Mouse (Mus musculus) embryonic facial prominence, embryonic 15.5 days (tissue): ENCODE data around the gene Mical3. TPM values are rescaled to one million over a fixed set of nuclear protein-coding genes. Genes with fewer than 3 reads are reported as not detected.
"Not testable (repeated sequence)": the region's sequence is repeated elsewhere in the genome, so short reads cannot be mapped to it uniquely, and the experiment has no call there.

Source experiments
- ATAC-seq: fragments of 200-750 bp; cut with Nextera tagmentation; 2 replicates; pipeline ENCODE4 v1.8.0; 2017; ENCODE audit warnings: low read depth, moderate TSS enrichment; ENCODE audit not compliant: insufficient number of reproducible peaks, low FRiP score, low TSS enrichment
- H3K27ac ChIP-seq: fragments of 300-500 bp; sonication (generic); replicated peaks from 2 replicates; pipeline ENCODE4 v1.5.1; 2015; ENCODE audit warnings: mild to moderate bottlenecking, inconsistent platforms
- H3K27me3 ChIP-seq: fragments of 300-500 bp; sonication (generic); 2 replicates; pipeline ENCODE4 v1.6.1; 2015; ENCODE audit warnings: inconsistent platforms
- H3K36me3 ChIP-seq: fragments of 300-500 bp; sonication (generic); 2 replicates; pipeline ENCODE4 v1.6.1; 2015; ENCODE audit warnings: mild to moderate bottlenecking, inconsistent platforms
- H3K4me1 ChIP-seq: fragments of 300-500 bp; sonication (generic); 2 replicates; pipeline ENCODE4 v1.6.1; 2015; ENCODE audit warnings: inconsistent platforms
- H3K4me2 ChIP-seq: fragments of 300-500 bp; sonication (generic); replicated peaks from 2 replicates; pipeline ENCODE4 v1.6.1; 2015; ENCODE audit warnings: mild to moderate bottlenecking, inconsistent platforms
- H3K4me3 ChIP-seq: fragments of 300-500 bp; sonication (generic); replicated peaks from 2 replicates; pipeline ENCODE4 v1.5.1; 2015; ENCODE audit warnings: mild to moderate bottlenecking, inconsistent platforms
- H3K9ac ChIP-seq: fragments of 300-500 bp; sonication (generic); 2 replicates; pipeline ENCODE4 v1.6.1; 2015; ENCODE audit warnings: inconsistent platforms
- H3K9me3 ChIP-seq: fragments of 300-500 bp; sonication (generic); replicated peaks from 2 replicates; pipeline ENCODE4 v1.6.1; 2016; ENCODE audit warnings: inconsistent platforms
- WGBS: fragments of 180-500 bp; shearing (Covaris S2); methylation state at CpG from one replicate; pipeline ENCODE4 v1.1.7; 2015; 5-methylcytosine and 5-hydroxymethylcytosine counted together
- polyA plus RNA-seq: library from polyadenylated mRNA; unstranded; fragments of >200 nt; fragmentation: Nextera tagmentation; extraction: Ambion mirVana; gene quantifications from 2 replicates; pipeline ENCODE4 v1.2.1, GENCODE M21; 2015

The Mical3 gene
- polyA plus RNA-seq, 1 experiment from 2014 or later = 11.5 TPM

GRCm38 (mm10) chr6:120912931-120913330 is 217.9 kb downstream of the Mical3 start:
- peaks cover 23% of the 10 kb centered on the region for H3K4me1 ChIP-seq
- no peaks in the 10 kb centered on the region for H3K36me3 ChIP-seq
- H3K27ac ChIP-seq = no peak overlapping the region
- no peaks in the 10 kb centered on the region for H3K9me3 ChIP-seq
- no peak overlapping the region for H3K4me3 ChIP-seq
- 48% methylated on average over 2 of the region's 2 CpGs for WGBS
- no peak overlapping the region for H3K4me2 ChIP-seq
- no peaks in the 10 kb centered on the region; the same call in 1 of the 2 replicates for H3K27me3 ChIP-seq
- H3K9ac ChIP-seq = no peak overlapping the region
- no peak for ATAC-seq

- WGBS = 66% methylated on average over 13 of the region's 13 CpGs
- Histone ChIP-seq H3K36me3 (no peaks in the 10 kb centered on the region), H3K4me1 (peaks cover 19% of the 10 kb centered on the region), H3K9ac (no peak overlapping the region), H3K4me2 (no peak overlapping the region), H3K4me3 (no peak overlapping the region), H3K27ac (no peak overlapping the region), H3K27me3 (no peaks in the 10 kb centered on the region; the same call in 1 of the 2 replicates), H3K9me3 (no peaks in the 10 kb centered on the region)
- no peak for ATAC-seq
Observed at GRCm38 (mm10) chr6:120911213-120912007, 219.4 kb downstream of the Mical3 start.

- no peaks in the 10 kb centered on the region for H3K27me3 ChIP-seq
- H3K36me3 ChIP-seq = no peaks in the 10 kb centered on the region
- 89% methylated on average over 3 of the region's 3 CpGs for WGBS
- H3K27ac ChIP-seq = no peak overlapping the region
- H3K4me1 ChIP-seq = peaks cover 7% of the 10 kb centered on the region; the same call in 1 of the 2 replicates
- no peak overlapping the region for H3K4me3 ChIP-seq
- no peak overlapping the region for H3K9ac ChIP-seq
- H3K4me2 ChIP-seq = no peak overlapping the region
- no peak for ATAC-seq
- H3K9me3 ChIP-seq = no peaks in the 10 kb centered on the region
Observed at GRCm38 (mm10) chr6:120909501-120909900, 221.3 kb downstream of the Mical3 start.

- not testable (repeated sequence) for H3K27me3 ChIP-seq, H3K36me3 ChIP-seq, H3K9ac ChIP-seq, ATAC-seq, H3K9me3 ChIP-seq, H3K4me3 ChIP-seq, H3K4me1 ChIP-seq, H3K27ac ChIP-seq, H3K4me2 ChIP-seq
- 84% methylated on average over 10 of the region's 10 CpGs for WGBS
Observed at GRCm38 (mm10) chr6:120907876-120908597, 222.8 kb downstream of the Mical3 start.

GRCm38 (mm10) chr6:120906521-120906920 is 224.3 kb downstream of the Mical3 start:
- Histone ChIP-seq H3K9me3 (no peaks in the 10 kb centered on the region), H3K4me3 (no peak overlapping the region), H3K27ac (no peak overlapping the region), H3K4me1 (peaks cover 5% of the 10 kb centered on the region; the same call in 1 of the 2 replicates), H3K9ac (no peak overlapping the region), H3K27me3 (no peaks in the 10 kb centered on the region), H3K36me3 (no peaks in the 10 kb centered on the region), H3K4me2 (no peak overlapping the region)
- WGBS = 90% methylated on average over 6 of the region's 6 CpGs
- ATAC-seq = no peak

GRCm38 (mm10) chr6:120905111-120905510 is 225.7 kb downstream of the Mical3 start:
- ATAC-seq = no peak

GRCm38 (mm10) chr6:120903961-120904360 is 226.8 kb downstream of the Mical3 start:
- no peaks in the 10 kb centered on the region for H3K27me3 ChIP-seq
- H3K9me3 ChIP-seq = no peaks in the 10 kb centered on the region
- H3K4me1 ChIP-seq = no peaks in the 10 kb centered on the region
- H3K4me2 ChIP-seq = no peak overlapping the region
- no peak for ATAC-seq
- H3K36me3 ChIP-seq = no peaks in the 10 kb centered on the region
- H3K27ac ChIP-seq = no peak overlapping the region
- 72% methylated on average over 11 of the region's 11 CpGs for WGBS
- H3K9ac ChIP-seq = no peak overlapping the region
- no peak overlapping the region for H3K4me3 ChIP-seq

More at GRCm38 (mm10) chr6:120905111-120905510, 225.7 kb downstream of the Mical3 start:
- 91% methylated on average over 5 of the region's 5 CpGs for WGBS
- Histone ChIP-seq H3K27me3 (no peaks in the 10 kb centered on the region), H3K9me3 (no peaks in the 10 kb centered on the region), H3K9ac (no peak overlapping the region), H3K4me3 (no peak overlapping the region), H3K27ac (no peak overlapping the region), H3K36me3 (no peaks in the 10 kb centered on the region), H3K4me1 (no peaks in the 10 kb centered on the region), H3K4me2 (no peak overlapping the region)

- Histone ChIP-seq H3K27ac (no peak overlapping the region), H3K27me3 (no peaks in the 10 kb centered on the region), H3K4me3 (no peak overlapping the region), H3K4me2 (no peak overlapping the region), H3K36me3 (no peaks in the 10 kb centered on the region), H3K9me3 (no peaks in the 10 kb centered on the region), H3K9ac (no peak overlapping the region), H3K4me1 (no peaks in the 10 kb centered on the region)
- WGBS = 52% methylated on average over 5 of the region's 5 CpGs
- ATAC-seq = no peak
Observed at GRCm38 (mm10) chr6:120903450-120903912, 227.3 kb downstream of the Mical3 start.

GRCm38 (mm10) chr6:120901776-120902645 is 228.8 kb downstream of the Mical3 start:
- no peak overlapping the region for H3K9ac ChIP-seq
- no peaks in the 10 kb centered on the region for H3K36me3 ChIP-seq
- WGBS = 77% methylated on average over 14 of the region's 14 CpGs
- no peak overlapping the region for H3K4me3 ChIP-seq
- H3K4me2 ChIP-seq = no peak overlapping the region
- H3K4me1 ChIP-seq = no peaks in the 10 kb centered on the region
- no peak for ATAC-seq
- no peaks in the 10 kb centered on the region for H3K9me3 ChIP-seq
- no peak overlapping the region for H3K27ac ChIP-seq
- no peaks in the 10 kb centered on the region for H3K27me3 ChIP-seq

GRCm38 (mm10) chr6:120898188-120898833 is 232.5 kb downstream of the Mical3 start:
- Histone ChIP-seq H3K9ac (no peak overlapping the region), H3K4me1 (no peaks in the 10 kb centered on the region), H3K9me3 (no peaks in the 10 kb centered on the region), H3K4me2 (no peak overlapping the region), H3K27ac (no peak overlapping the region), H3K27me3 (no peaks in the 10 kb centered on the region), H3K4me3 (no peak overlapping the region), H3K36me3 (peaks cover 15% of the 10 kb centered on the region)
- no peak for ATAC-seq
- WGBS = 73% methylated on average over 6 of the region's 6 CpGs
